ENCODE assay signal across 27 mouse cellular contexts in genomic region chr10:39056050-39056449, GRCm38 (mm10).
DNase-seq lines count a peak whose midpoint lies in the region; ATAC-seq and TF ChIP-seq lines count a peak whose summit lies in the region.
"Had no signal": no experiment of that assay in that cellular context is flagged by ENCODE, and none has a peak within 500 bp of the region (broad histone marks: within the 10 kb centered on the region; RNA-seq: fewer than 3 reads in every experiment).

No protein-coding gene starts in this region.

- WGBS in heart, embryonic 11.5 days (ENCODE audit: insufficient replicate concordance) = 54% methylated on average over 5 of the region's 5 CpGs
- WGBS in heart, embryonic 12.5 days = 42% methylated on average over 5 of the region's 5 CpGs
- WGBS in heart, embryonic 14.5 days = 34% methylated on average over 5 of the region's 5 CpGs
- 40% methylated on average over 5 of the region's 5 CpGs for WGBS in heart, embryonic 16.5 days

- TF ChIP-seq CTCF in Patski (IDR thresholded peaks at IDR 0.05) = no peak

- no peak for ATAC-seq in heart, embryonic 11.5 days (replicated peaks; ENCODE audit: insufficient number of reproducible peaks, low FRiP score, low TSS enrichment)
- no peak for ATAC-seq in heart, embryonic 12.5 days (ENCODE audit: insufficient number of reproducible peaks, low FRiP score)
- ATAC-seq in heart, embryonic 14.5 days (ENCODE audit: insufficient number of reproducible peaks, insufficient read depth, low FRiP score, low read depth) = 0 out of 2 replicates have a peak, but pooled peaks have one; percentile 69
- peak; percentile 65 for ATAC-seq in heart, embryonic 16.5 days (replicated peaks; ENCODE audit: extremely low read depth, insufficient read depth, low FRiP score)
- ATAC-seq in Patski = peak; percentile 96
- ATAC-seq: CD4-positive, CD25-positive, alpha-beta regulatory T cell, adult 4 months; forebrain, embryonic 14.5 days had no signal

- H3K4me1 ChIP-seq in heart, embryonic 11.5 days (ENCODE audit: control insufficient read depth, insufficient read depth, low read length) = 0 out of 2 replicates have a peak, but pooled peaks cover 7% of the 10 kb centered on the region
- H3K4me1 ChIP-seq in heart, embryonic 12.5 days (replicated peaks) = peaks cover 20% of the 10 kb centered on the region
- peaks cover 2 to 11% of the 10 kb centered on the region in 2 experiments for H3K4me1 ChIP-seq in heart, embryonic 14.5 days (ENCODE audit: control insufficient read depth in 2 of 2, insufficient read depth in 2 of 2, low read length in 2 of 2)
- peaks cover 14% of the 10 kb centered on the region for H3K4me1 ChIP-seq in heart, embryonic 16.5 days (ENCODE audit: control insufficient read depth, insufficient read depth, low read length)
- H3K4me1 ChIP-seq: embryonic facial prominence, embryonic 13.5 days; embryonic facial prominence, embryonic 15.5 days; forebrain, embryonic 10.5 days; forebrain, embryonic 12.5 days had no signal

- no peaks in the 10 kb centered on the region for H3K27me3 ChIP-seq in heart, embryonic 11.5 days (ENCODE audit: control insufficient read depth, insufficient read depth, low read length)
- H3K27me3 ChIP-seq in heart, embryonic 12.5 days (replicated peaks) = no peaks in the 10 kb centered on the region
- H3K27me3 ChIP-seq in heart, embryonic 14.5 days (ENCODE audit: control insufficient read depth, insufficient read depth, low read length) = no peaks in the 10 kb centered on the region
- no peaks in the 10 kb centered on the region for H3K27me3 ChIP-seq in heart, embryonic 16.5 days (ENCODE audit: control insufficient read depth, insufficient read depth, low read length)
- no peaks in the 10 kb centered on the region for H3K27me3 ChIP-seq in Patski
- H3K27me3 ChIP-seq: CH12.LX; embryonic facial prominence, embryonic 13.5 days; embryonic facial prominence, embryonic 15.5 days; forebrain, embryonic 12.5 days had no signal

- DNase-seq in heart, adult 18-20 months = no peak
- no peak for DNase-seq in heart, adult 11 months
- no peak for DNase-seq in Patski (ENCODE audit: low read depth, low spot score)
- DNase-seq: adrenal gland, adult 2 months; adrenal gland, postnatal 10 days; adrenal gland, postnatal 25 days; B cell, adult 2 months; cerebellum, adult 11 months; cerebellum, adult 18-20 months; cerebellum, adult 8-10 months; cerebellum, adult 9-11 months; cerebellum, postnatal 14 days; cerebellum, postnatal 36 days; embryo, embryonic 11 days had no signal

- no peaks in the 10 kb centered on the region for H3K9me3 ChIP-seq in heart, embryonic 11.5 days (replicated peaks; ENCODE audit: control insufficient read depth, low read length)
- no peaks in the 10 kb centered on the region for H3K9me3 ChIP-seq in heart, embryonic 12.5 days (replicated peaks)
- no peaks in the 10 kb centered on the region for H3K9me3 ChIP-seq in heart, embryonic 14.5 days (ENCODE audit: control insufficient read depth, low read length)
- H3K9me3 ChIP-seq in heart, embryonic 16.5 days (replicated peaks; ENCODE audit: control insufficient read depth, low read length) = no peaks in the 10 kb centered on the region
- H3K9me3 ChIP-seq: embryonic facial prominence, embryonic 13.5 days; embryonic facial prominence, embryonic 15.5 days; forebrain, embryonic 10.5 days; forebrain, embryonic 12.5 days; G1E had no signal

- in situ Hi-C loops in Patski (cut with MboI; ENCODE audit: low pct_unique_long_range_greater_than_20kb) = loop anchor here (25.0 kb wide), 1 partner anchor 494 kb away; no protein-coding TSS in a partner anchor

- POLR2A ChIA-PET in Patski (lab: Charles Lee) = no interaction called here

- H3K9ac ChIP-seq in heart, embryonic 11.5 days (ENCODE audit: low read depth, low read length) = no peak overlapping the region
- H3K9ac ChIP-seq in heart, embryonic 12.5 days = no peak overlapping the region
- no peak overlapping the region for H3K9ac ChIP-seq in heart, embryonic 14.5 days (ENCODE audit: low read length)
- H3K9ac ChIP-seq in heart, embryonic 16.5 days (ENCODE audit: low read length) = no peak overlapping the region
- H3K9ac ChIP-seq: embryonic facial prominence, embryonic 13.5 days; embryonic facial prominence, embryonic 15.5 days; forebrain, embryonic 12.5 days had no signal

- H3K4me2 ChIP-seq in heart, embryonic 11.5 days = no peak overlapping the region
- no peak overlapping the region for H3K4me2 ChIP-seq in heart, embryonic 12.5 days
- no peak overlapping the region for H3K4me2 ChIP-seq in heart, embryonic 14.5 days (ENCODE audit: low read length)
- H3K4me2 ChIP-seq in heart, embryonic 16.5 days (ENCODE audit: low read depth, low read length) = no peak overlapping the region
- H3K4me2 ChIP-seq: embryonic facial prominence, embryonic 13.5 days; embryonic facial prominence, embryonic 15.5 days; forebrain, embryonic 12.5 days had no signal

- H3K27ac ChIP-seq in heart, embryonic 11.5 days (ENCODE audit: low read depth, low read length) = peak overlapping the region; percentile 29; the same call in 1 of the 2 replicates
- H3K27ac ChIP-seq in heart, embryonic 12.5 days (ENCODE audit: poor library complexity, severe bottlenecking) = no peak overlapping the region
- peak overlapping the region; percentile 2 to 66; a peak in 3 of 4 replicates for H3K27ac ChIP-seq in heart, embryonic 14.5 days (replicated peaks in 1 of 2; ENCODE audit: control insufficient read depth in 1 of 2, insufficient read depth in 1 of 2, low read depth in 2 of 2, low read length in 2 of 2)
- H3K27ac ChIP-seq in heart, embryonic 16.5 days (ENCODE audit: low read length) = peak overlapping the region; percentile 34
- H3K27ac ChIP-seq: embryonic facial prominence, embryonic 13.5 days; embryonic facial prominence, embryonic 15.5 days; forebrain, embryonic 10.5 days; forebrain, embryonic 12.5 days had no signal

- CTCF ChIA-PET in Patski (lab: Charles Lee) = interaction anchor here (0.7 to 1.3 kb wide), 3 partner anchors 9 to 11 kb away, joined by 3 read pairs; no protein-coding TSS in a partner anchor

- no peak overlapping the region for H3K4me3 ChIP-seq in heart, embryonic 11.5 days (ENCODE audit: low read depth, low read length)
- no peak overlapping the region for H3K4me3 ChIP-seq in heart, embryonic 12.5 days
- no peak overlapping the region for H3K4me3 ChIP-seq in heart, embryonic 14.5 days (ENCODE audit: control insufficient read depth in 1 of 2, insufficient read depth in 1 of 2, low read depth in 1 of 2, low read length in 2 of 2)
- H3K4me3 ChIP-seq in heart, embryonic 16.5 days (ENCODE audit: low read length) = no peak overlapping the region
- H3K4me3 ChIP-seq: embryonic facial prominence, embryonic 13.5 days; embryonic facial prominence, embryonic 15.5 days; erythroblast, embryonic 14.5 days; forebrain, embryonic 10.5 days; forebrain, embryonic 12.5 days had no signal

- H3K36me3 ChIP-seq in heart, embryonic 11.5 days (ENCODE audit: control insufficient read depth, insufficient read depth, low read length) = peaks cover 32% of the 10 kb centered on the region
- peaks cover 74% of the 10 kb centered on the region for H3K36me3 ChIP-seq in heart, embryonic 12.5 days
- H3K36me3 ChIP-seq in heart, embryonic 14.5 days (ENCODE audit: control insufficient read depth, insufficient read depth, low read length) = peaks cover 94% of the 10 kb centered on the region
- H3K36me3 ChIP-seq in heart, embryonic 16.5 days (ENCODE audit: control insufficient read depth, insufficient read depth) = peaks cover 51% of the 10 kb centered on the region
- H3K36me3 ChIP-seq: forebrain, embryonic 10.5 days; forebrain, embryonic 12.5 days; G1E had no signal

Comparison
In these comparisons a context has a peak if more than half of its experiments do, and no peak if none do; other contexts are left out.
1. ATAC-seq: peak in heart, embryonic 14.5 days (single experiment), heart, embryonic 16.5 days (single experiment) and Patski (single experiment); none in heart, embryonic 11.5 days (single experiment) and heart, embryonic 12.5 days (single experiment).